Mouse (Mus musculus) lung, postnatal 14 days (tissue): Measurements from ENCODE around the gene Tor1aip2.

Experiments
- DNase-seq: peaks from one replicate; pipeline ENCODE4 v3.0.0; 2021

The Tor1aip2 gene

GRCm38 (mm10) chr1:156112142-156112541 lies 76.9 kb downstream of the Tor1aip2 start:
- DNase-seq, result no peak

GRCm38 (mm10) chr1:156113884-156114499 lies 78.8 kb downstream of the Tor1aip2 start:
- no peak for DNase-seq

- DNase-seq, result no peak
Observed at GRCm38 (mm10) chr1:156116770-156117169, 81.6 kb downstream of the Tor1aip2 start.
